Mouse (Mus musculus): Measurements from ENCODE around the gene Itga6.

DNA sequence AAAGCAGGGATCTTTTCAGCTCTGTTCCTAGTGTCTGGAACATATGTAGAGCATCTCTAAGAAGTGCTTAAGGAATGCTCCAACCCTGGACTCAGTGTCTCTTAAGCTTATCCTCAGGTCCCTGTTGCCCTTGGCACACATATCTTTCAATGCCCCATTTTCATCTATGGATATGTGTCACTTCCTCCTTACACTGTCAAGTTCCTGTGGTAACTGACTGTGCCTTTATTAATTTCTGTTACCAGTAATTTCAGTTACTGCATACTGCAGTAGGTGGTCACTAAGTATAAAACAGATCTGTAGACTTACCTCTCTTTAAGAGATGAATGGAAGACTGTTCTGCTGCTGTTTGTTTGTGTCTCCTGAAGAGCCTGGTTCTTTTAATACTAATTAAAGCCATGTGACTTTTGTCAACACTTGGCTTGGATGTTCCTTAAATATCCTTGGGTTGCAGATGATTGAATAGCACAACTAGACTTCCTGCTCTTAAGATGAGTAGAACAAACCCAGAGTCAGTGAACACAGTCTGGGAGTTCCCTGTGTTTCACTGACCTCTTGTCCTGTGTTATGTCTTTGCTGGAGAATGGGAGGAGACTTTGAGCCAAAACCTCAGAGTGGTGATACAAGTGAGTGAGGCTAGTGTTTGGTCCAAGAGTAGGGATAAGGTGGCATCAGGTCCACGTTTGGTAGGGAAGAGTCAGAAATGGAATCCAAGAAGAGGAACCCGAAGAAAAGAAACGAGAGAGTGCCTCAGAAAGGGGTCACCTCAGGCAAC lies 19.7 kb downstream of the Itga6 start:
- TF ChIP-seq GATA1 (IDR thresholded peaks at IDR 0.05; ENCODE audit: borderline replicate concordance, low read length) (no peak), FLI1 (IDR thresholded peaks at IDR 0.05; ENCODE audit: low read length) (no peak)
